Mouse (Mus musculus): Measurements from ENCODE around the gene Zan. TPM values are rescaled to one million over a fixed set of nuclear protein-coding genes. Genes with fewer than 3 reads are reported as not detected.

The Zan gene
- total RNA-seq, 2 experiments from 2014 or later: 0.10 TPM; not detected in 1

- intact Hi-C loops (cut with DNase I): loop anchor here (2.0 kb wide), 1 partner anchor 21 kb away; no protein-coding TSS in a partner anchor
- DNase-seq: no peak
Measured at GRCm38 (mm10) chr5:137354091-137354490, 122.8 kb downstream of the Zan start.

DNA sequence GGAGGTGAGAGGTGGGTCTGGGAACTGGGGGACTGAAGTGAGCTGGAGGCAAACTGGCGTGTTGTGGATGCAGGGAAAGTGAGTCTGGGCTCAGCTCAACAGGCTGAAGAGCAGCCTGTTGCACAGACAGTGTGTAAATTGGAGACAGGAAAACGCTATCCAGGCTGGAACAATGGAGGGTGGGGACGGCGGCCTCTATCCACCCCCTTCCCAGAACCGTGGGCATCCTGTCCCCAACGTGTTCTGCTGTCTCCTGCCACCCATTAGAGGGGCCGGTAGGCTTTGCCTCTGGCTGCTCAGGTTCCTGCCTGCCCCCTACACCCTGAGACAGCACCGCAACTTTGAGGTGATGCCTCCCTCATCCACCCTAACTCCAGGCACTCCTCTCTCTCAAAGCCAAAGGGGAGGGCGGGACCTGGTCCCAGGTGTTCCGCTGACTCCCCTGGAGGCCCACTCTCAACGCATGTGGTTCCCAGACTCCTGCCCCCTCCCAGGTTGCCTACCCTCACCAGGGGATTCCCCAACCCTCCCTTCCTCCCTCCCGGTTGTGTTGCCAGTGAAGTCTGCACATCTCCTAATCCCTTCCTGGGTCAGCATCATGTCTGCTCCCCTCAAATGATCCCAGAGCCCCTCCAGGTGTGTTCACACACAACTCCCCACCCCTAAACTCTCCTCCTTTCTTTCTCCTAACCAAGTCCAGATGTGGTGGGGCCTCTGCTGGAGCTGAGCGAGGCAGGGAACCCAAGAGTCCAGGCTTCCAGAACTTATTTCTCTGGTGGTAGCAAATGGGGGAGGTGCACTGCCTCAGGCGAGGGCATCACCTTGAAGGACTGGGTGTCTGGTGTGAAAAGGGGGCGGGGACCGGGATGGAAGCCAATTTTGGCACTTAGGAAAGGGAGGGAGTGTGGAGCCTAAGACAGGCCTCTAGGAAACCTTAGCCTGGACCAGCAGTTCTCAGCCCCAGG, 124.6 kb downstream of the Zan start:
- peak; percentile 62 to 79 for DNase-seq
- intact Hi-C loops (cut with DNase I): loop anchor here (2.0 kb wide), 1 partner anchor 13 kb away; no protein-coding TSS in a partner anchor

GRCm38 (mm10) chr5:137351394-137351793, 125.5 kb downstream of the Zan start:
- intact Hi-C loops (cut with DNase I): no loop called here
- DNase-seq: peak in 1 of 2 experiments; percentile 28

GRCm38 (mm10) chr5:137351058-137351380, 125.8 kb downstream of the Zan start:
- DNase-seq: peak in 1 of 2 experiments; percentile 28
- intact Hi-C loops (cut with DNase I): no loop called here

DNA sequence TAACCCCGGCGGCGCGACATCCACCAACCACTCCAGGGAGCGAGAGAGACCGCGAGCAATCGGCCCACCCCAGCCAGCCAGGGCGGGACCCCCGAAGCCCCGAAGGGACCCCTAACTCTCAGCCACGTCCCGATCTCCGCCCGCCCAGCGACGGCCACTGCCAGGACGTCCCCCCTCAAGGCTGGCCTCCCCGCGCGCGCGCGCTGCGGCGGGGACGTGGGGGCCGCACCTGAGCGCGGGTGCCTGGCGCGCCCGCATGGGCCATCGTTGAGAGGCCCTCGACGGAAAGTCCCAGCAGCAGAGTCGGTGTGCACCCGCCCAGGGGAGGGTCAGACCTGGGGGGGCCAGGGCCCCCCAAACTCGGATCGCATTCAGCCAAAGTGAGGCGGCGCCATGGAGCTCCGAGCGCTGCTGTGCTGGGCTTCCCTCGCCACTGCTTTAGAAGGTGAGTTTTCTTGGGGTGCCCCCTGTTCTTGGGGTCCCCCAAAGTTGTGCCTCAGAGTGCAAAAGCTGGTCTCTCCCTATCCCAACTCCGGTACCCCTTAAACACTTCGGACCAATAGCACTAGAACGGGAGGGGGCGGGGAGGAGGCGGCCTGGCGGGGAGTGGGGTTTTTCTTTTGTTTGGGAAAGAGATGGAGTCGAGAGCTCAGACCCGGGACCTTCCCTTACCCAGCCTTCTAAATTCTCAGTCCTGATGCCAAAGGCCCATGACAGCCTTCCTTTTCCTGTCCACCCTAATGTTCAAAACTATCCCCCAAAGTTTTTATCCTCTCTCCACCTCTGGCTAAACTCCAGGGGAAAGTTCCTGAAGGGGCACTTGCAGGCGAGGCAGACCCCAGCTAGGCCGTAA, 126.4 kb downstream of the Zan start:
- intact Hi-C loops (cut with DNase I): no loop called here
- peak in 1 of 2 experiments; percentile 34 for DNase-seq

DNA sequence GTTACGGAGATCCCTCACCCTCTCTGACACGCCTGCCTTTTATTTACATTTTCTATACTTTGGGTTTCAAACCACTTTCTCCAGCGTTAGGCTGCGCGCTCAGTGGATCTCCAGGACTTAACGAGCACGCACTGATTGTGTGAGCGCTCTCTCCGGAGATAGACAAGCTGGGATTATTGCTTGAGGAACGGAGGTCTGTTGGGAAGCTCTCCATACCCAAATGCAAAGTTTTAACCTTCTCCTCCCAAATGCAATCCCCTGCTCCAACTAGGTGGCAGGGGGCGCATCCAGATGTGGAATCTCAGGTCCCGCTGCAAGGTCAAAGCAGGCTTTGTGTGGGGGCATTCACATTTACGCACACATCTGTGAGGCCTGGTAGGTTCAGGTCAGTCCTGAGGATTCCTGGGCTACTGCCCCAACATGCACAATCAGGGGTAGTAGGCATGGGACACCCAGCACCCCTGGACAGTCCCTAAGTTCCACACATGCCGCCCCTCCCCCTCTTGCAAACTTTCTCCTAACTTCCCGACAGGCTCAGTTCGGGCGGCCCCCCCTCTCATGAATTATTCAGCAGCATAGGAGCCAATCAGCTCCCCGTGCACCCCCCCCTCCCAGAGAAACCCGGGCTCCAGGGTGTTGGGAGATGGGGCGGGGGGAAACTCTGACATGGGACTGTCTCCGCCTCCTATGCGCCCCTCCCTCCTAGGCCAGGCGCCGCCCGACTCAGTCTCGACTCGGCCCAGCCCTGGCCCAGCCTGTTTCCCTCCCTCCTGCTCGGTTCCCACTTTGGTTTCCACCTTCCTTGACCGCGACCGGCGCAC, 127.3 kb downstream of the Zan start, which contains the start of gene Ephb4:
TSS of gene Ephb4 (plus strand) at position 726 of the 821 bp plus-strand sequence.
- intact Hi-C loops (cut with DNase I): no loop called here
- peak; percentile 96 to 97 for DNase-seq

- DNase-seq: peak; percentile 88 to 89
- intact Hi-C loops (cut with DNase I): loop anchor here (1.0 kb wide), 1 partner anchor 9 kb away; no protein-coding TSS in a partner anchor
Measured at GRCm38 (mm10) chr5:137348482-137349383, 128.1 kb downstream of the Zan start.

DNA sequence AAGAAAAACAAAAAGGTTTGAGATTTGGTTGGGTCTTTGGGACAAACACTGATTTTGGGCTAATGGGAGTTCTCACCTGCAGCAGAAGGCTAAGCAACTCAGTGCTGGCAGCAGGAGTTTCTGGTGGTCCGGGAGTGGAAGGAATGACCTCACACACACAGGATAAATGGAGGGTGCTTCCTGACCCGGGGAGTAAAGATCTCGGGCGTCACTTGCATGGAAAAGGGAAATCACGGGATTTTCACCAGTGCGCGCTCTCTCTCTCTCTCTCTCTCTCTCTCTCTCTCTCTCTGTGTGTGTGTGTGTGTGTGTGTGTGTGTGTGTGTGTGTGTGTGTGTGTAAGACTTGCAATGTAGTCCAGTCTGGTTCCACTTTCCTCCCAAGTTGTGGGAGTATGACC, 129.0 kb downstream of the Zan start:
- intact Hi-C loops (cut with DNase I): loop anchor here (1.0 kb wide), 1 partner anchor 9 kb away; no protein-coding TSS in a partner anchor
- DNase-seq: peak; percentile 34 to 42

DNA sequence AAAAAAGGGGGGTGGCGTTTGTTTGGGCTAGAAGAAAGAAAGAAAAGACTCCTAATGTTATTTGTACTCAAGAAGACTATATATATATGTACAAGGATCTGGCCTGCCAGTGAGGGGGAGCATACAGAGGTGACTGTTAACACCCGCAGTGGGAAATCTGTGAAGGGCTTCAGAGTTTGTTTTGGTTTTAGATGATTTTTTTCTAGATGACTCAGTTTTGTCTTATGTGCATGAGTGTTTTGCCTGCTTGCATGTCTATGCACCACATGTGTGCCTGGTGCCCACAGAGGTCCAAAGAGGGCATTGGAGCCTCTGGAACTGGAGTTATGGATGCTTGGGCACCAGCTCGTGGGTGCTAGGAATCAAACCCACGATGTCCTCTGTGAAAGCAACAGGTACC, 129.9 kb downstream of the Zan start:
- intact Hi-C loops (cut with DNase I): no loop called here
- no peak for DNase-seq

DNA sequence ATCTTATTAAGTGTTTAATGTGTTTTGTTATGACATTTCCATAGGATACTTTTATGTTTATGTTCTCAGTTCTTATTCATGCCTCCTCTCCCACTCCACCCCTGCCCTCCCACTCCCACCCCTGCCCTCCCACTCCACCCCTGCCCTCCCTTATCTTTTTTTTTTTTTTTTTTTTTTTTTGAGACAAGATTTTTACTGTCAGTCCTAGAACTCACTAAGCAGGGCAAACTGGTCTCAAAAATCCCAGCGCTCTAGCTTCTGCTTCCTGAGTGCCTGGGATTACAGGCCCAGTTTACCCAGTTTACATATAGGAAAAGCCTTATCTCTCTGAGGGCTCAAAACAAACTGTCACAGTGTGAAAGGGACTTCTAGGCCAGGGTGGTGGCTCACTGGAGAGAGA, 130.5 kb downstream of the Zan start:
- DNase-seq: no peak
- intact Hi-C loops (cut with DNase I): no loop called here

- intact Hi-C loops (cut with DNase I): no loop called here
- DNase-seq: peak in 1 of 2 experiments; percentile 51
Measured at GRCm38 (mm10) chr5:137345821-137346220, 131.0 kb downstream of the Zan start.

DNA sequence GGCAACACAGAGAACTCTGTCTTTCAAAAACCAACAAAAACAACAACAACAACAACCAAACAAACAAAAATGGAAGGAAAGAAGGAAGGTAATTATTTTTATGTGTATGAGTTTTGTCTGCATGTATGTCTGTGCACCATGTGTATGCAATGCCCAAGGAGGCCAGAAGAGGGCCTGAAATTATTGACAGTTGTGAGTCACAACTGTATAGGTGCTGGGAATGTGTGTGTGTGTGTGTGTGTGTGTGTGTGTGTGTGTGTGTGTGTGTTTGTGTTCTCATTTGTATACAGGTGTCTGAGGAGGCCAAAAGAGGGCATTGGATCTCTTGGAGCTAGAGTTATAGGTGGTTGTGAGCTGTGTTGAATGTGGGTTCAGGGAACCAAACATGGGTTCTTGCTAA, 133.0 kb downstream of the Zan start:
- intact Hi-C loops (cut with DNase I): no loop called here
- no peak for DNase-seq

DNA sequence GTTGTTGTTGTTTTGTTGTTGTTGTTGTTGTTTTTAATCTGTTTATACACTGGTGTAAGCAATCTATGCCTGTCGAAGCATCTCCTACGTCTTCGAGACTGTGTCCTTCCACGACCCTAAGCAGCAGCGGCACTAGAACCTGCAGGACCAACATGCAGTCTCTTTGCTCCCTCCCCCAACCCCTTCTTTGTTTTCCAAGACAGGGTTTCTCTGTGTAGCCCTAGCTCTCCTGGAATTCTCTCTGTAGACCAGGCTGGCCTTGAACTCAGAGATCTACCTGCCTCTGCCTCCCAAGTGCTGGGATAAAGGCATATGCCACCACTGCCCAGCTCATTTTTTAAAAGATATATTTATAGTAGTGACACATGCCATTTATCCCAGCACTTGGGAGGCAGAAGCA, 133.5 kb downstream of the Zan start:
- intact Hi-C loops (cut with DNase I): no loop called here
- no peak for DNase-seq

GRCm38 (mm10) chr5:137342407-137343012, 134.4 kb downstream of the Zan start:
- intact Hi-C loops (cut with DNase I): no loop called here
- DNase-seq: no peak

GRCm38 (mm10) chr5:137340222-137340621, 136.6 kb downstream of the Zan start:
- intact Hi-C loops (cut with DNase I): no loop called here
- no peak for DNase-seq

- intact Hi-C loops (cut with DNase I): loop anchor here (1.0 to 5.0 kb wide), 3 partner anchors 9 to 193 kb away; partner anchors contain the start of genes Epo and Gnb2
- peak; percentile 68 to 75 for DNase-seq
Measured at GRCm38 (mm10) chr5:137339290-137339979, 137.4 kb downstream of the Zan start.

DNA sequence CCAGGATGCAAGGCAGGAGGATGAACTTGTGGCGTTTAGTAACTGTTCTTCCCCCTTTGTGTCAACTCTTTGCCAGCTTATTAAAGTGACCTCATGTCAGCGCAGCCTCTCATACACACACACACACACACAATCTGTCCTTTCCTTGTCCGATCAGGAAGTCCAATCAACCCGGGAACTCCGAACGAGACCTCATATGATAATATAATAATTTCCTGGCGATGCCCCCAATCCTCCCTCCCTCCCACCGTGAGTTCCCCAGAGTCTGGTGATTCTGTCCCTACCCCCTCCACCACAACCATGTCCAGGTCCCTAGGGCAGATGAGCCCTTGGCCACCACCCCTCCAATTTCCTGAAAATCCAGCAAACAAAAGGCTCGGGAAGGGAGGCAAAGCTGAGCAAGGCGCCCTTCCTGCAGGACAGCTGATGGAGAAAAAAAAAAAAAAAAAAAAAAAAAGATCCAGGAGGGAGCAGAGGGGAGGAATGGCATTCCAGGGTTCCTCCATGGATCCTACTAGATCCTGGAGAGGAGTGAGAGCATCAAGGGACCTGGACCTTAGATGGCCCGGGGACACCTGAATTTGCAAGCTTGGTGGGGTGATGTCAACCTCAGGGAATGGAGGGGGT, 138.1 kb downstream of the Zan start:
- intact Hi-C loops (cut with DNase I): loop anchor here (1.0 to 5.0 kb wide), 3 partner anchors 10 to 194 kb away; partner anchors contain the start of genes Epo and Gnb2

More for the DNA sequence above, 138.1 kb downstream of the Zan start:
- DNase-seq: peak; percentile 78 to 83

Data from heart, postnatal 10 days (tissue).